9 mouse cellular contexts compared by ENCODE assay signal in the genomic region with DNA sequence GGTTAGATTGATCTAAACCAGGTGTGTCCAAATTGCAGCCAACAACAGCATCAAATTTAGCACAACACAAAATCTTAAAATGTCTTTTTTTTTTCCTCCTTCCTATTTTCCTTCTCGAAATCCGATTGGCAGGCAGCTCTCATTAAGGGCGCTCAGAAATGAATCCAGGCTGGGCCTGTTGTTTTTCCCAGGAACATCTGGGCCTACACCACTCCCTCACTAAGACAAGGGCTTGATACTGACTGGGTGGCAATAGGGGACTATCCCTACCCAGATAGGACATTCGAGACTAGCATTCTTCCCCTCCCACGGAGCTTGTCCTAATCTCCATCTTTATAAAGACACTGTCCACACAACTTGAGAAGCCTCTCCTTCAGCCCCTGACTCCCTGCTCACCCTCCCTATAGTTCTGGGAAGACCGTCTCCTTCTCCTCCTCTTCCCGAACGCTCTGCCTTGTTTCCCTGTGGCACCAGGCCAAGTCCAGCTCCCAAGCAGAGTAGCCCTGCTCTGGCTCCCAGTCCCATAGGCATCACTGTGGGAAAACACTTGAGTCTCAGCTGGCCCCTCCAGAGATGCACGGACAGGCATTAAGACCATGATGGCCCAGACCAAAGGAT. TPM values are rescaled to one million over a fixed set of nuclear protein-coding genes. Genes with fewer than 3 reads are reported as not detected.
A peak's percentile ranks its signal among the peaks of the same experiment; 100 is the strongest.
DNase-seq lines count a peak whose midpoint lies in the region; ATAC-seq and TF ChIP-seq lines count a peak whose summit lies in the region.
"Had no signal": no experiment of that assay in that cellular context is flagged by ENCODE, and none has a peak within 500 bp of the region (broad histone marks: within the 10 kb centered on the region; RNA-seq: fewer than 3 reads in every experiment).

No protein-coding gene starts in this region.

- no peak overlapping the region for H3K9ac ChIP-seq in midbrain, postnatal 0 days (replicated peaks; ENCODE audit: low read length, poor library complexity, severe bottlenecking)

- peaks cover 45% of the 10 kb centered on the region for H3K36me3 ChIP-seq in midbrain, postnatal 0 days (ENCODE audit: insufficient read depth, low read length)

- no peaks in the 10 kb centered on the region for H3K27me3 ChIP-seq in midbrain, postnatal 0 days (ENCODE audit: insufficient read depth, low read length)

- 33% methylated on average over 9 of the region's 9 CpGs for whole genome bisulfite sequencing in midbrain, postnatal 0 days

- peaks cover 5% of the 10 kb centered on the region; the same call in 1 of the 2 replicates for H3K4me1 ChIP-seq in brown adipose tissue, adult 24 weeks (ENCODE audit: control insufficient read depth, insufficient read depth, insufficient read length, low read length)
- H3K4me1 ChIP-seq in midbrain, postnatal 0 days (ENCODE audit: insufficient read depth, low read length), result peaks cover 4% of the 10 kb centered on the region; the same call in 1 of the 2 replicates

- ATAC-seq in midbrain, postnatal 0 days (ENCODE audit: low FRiP score), result no peak

- H3K4me2 ChIP-seq in midbrain, postnatal 0 days (ENCODE audit: low read depth, low read length, poor library complexity, severe bottlenecking), result no peak overlapping the region

- no peaks in the 10 kb centered on the region for H3K9me3 ChIP-seq in midbrain, postnatal 0 days (ENCODE audit: low read length)

- peak overlapping the region; percentile 17; the same call in 1 of the 2 replicates for H3K27ac ChIP-seq in brown adipose tissue, adult 24 weeks (replicated peaks; ENCODE audit: low read depth, low read length)
- peak overlapping the region; percentile 72 for H3K27ac ChIP-seq in midbrain, postnatal 0 days (ENCODE audit: low read depth, low read length)

- TF ChIP-seq CTCF in midbrain, postnatal 0 days (IDR thresholded peaks at IDR 0.05), result no peak

- peak; percentile 97 for DNase-seq in heart, adult 11 months
- no peak for DNase-seq in heart, adult 8-10 months (ENCODE audit: low spot score)
- peak; percentile 43 for DNase-seq in forelimb bud, embryonic 11.5 days (ENCODE audit: low read depth, low spot score)
- DNase-seq in kidney, postnatal 10 days, result peak; percentile 85
- DNase-seq in midbrain, postnatal 0 days (ENCODE audit: low spot score), result peak; percentile 17
- DNase-seq in thymus, adult 18-20 months, result no peak
- no peak for DNase-seq in Muller cell, postnatal 12 days (ENCODE audit: inconsistent ontology term)

- H3K4me3 ChIP-seq in brown adipose tissue, adult 24 weeks (ENCODE audit: insufficient read depth, low read depth, low read length), result no peak overlapping the region
- H3K4me3 ChIP-seq in midbrain, postnatal 0 days (ENCODE audit: low read depth, low read length), result no peak overlapping the region

RNA-seq across cellular contexts. Expression of a gene that starts 0.8 kb away (rescaled TPM):
- total RNA-seq in heart, adult 8-10 months (2022), result 1 to 10 TPM; 5.4 to 8.2 (median 7.1) TPM
- 5.0 and 8.4 TPM in 2 replicates for polyA plus RNA-seq in brown adipose tissue, adult 24 weeks (2012; ENCODE audit: insufficient read depth, insufficient read length, missing spikeins)
- 27.9 and 30.4 TPM in 2 replicates for total RNA-seq in midbrain, postnatal 0 days (2014; rRNA removed)
- polyA plus RNA-seq in midbrain, postnatal 0 days (2015; fragmentation: Nextera tagmentation; extraction: Ambion mirVana), result 34.3 and 40.9 TPM in 2 replicates

RNA-seq across cellular contexts. Expression of a gene that starts 8.9 kb away (rescaled TPM):
- total RNA-seq in heart, adult 8-10 months (2022), result 100 to 1,000 TPM; 132 to 332 (median 244) TPM
- 4.1 and 7.8 TPM in 2 replicates for polyA plus RNA-seq in brown adipose tissue, adult 24 weeks (2012; ENCODE audit: insufficient read depth, insufficient read length, missing spikeins)
- not detected in 2 replicates for total RNA-seq in midbrain, postnatal 0 days (2014; rRNA removed)
- polyA plus RNA-seq in midbrain, postnatal 0 days (2015; fragmentation: Nextera tagmentation; extraction: Ambion mirVana), result 0.42 and 0.65 TPM in 2 replicates
- total RNA-seq: left cerebral cortex, postnatal 25 days had no signal

RNA-seq across cellular contexts. Expression of a gene that starts 10.1 kb away (rescaled TPM):
- total RNA-seq in heart, adult 8-10 months (2022), result 10 to 100 TPM; 10.8 to 13.4 (median 11.2) TPM
- 4.1 and 6.7 TPM in 2 replicates for polyA plus RNA-seq in brown adipose tissue, adult 24 weeks (2012; ENCODE audit: insufficient read depth, insufficient read length, missing spikeins)
- total RNA-seq in midbrain, postnatal 0 days (2014; rRNA removed), result 30.0 and 32.7 TPM in 2 replicates
- polyA plus RNA-seq in midbrain, postnatal 0 days (2015; fragmentation: Nextera tagmentation; extraction: Ambion mirVana), result 14.7 and 18.0 TPM in 2 replicates

RNA-seq across cellular contexts. Expression of a gene that starts 11.4 kb away (rescaled TPM):
- 100 to 1,000 TPM; 251 to 540 (median 405) TPM for total RNA-seq in heart, adult 8-10 months (2022)
- 17.9 and 25.2 TPM in 2 replicates for polyA plus RNA-seq in brown adipose tissue, adult 24 weeks (2012; ENCODE audit: insufficient read depth, insufficient read length, missing spikeins)
- 9.8 and 11.6 TPM in 2 replicates for total RNA-seq in midbrain, postnatal 0 days (2014; rRNA removed)
- polyA plus RNA-seq in midbrain, postnatal 0 days (2015; fragmentation: Nextera tagmentation; extraction: Ambion mirVana), result 12.8 and 14.8 TPM in 2 replicates

RNA-seq across cellular contexts. Expression of a gene that starts 36.4 kb away (rescaled TPM):
- total RNA-seq in heart, adult 8-10 months (2022), result 10 to 100 TPM in 3 of 4 experiments, 1 to 10 TPM in 1; 8.6 to 16.3 (median 11.7) TPM
- polyA plus RNA-seq in brown adipose tissue, adult 24 weeks (2012; ENCODE audit: insufficient read depth, insufficient read length, missing spikeins), result 7.2 and 7.3 TPM in 2 replicates
- 32.9 and 40.8 TPM in 2 replicates for total RNA-seq in midbrain, postnatal 0 days (2014; rRNA removed)
- 4.3 and 5.2 TPM in 2 replicates for polyA plus RNA-seq in midbrain, postnatal 0 days (2015; fragmentation: Nextera tagmentation; extraction: Ambion mirVana)

Comparison
In these comparisons a context has a peak if more than half of its experiments do, and no peak if none do; other contexts are left out.
1. DNase-seq: peak in heart, adult 11 months (single experiment), forelimb bud, embryonic 11.5 days (single experiment), kidney, postnatal 10 days (single experiment) and midbrain, postnatal 0 days (single experiment); none in heart, adult 8-10 months (single experiment), thymus, adult 18-20 months (0 of 2) and Muller cell, postnatal 12 days (single experiment).
2. RNA of a gene that starts 8.9 kb away (total RNA-seq): 132 to 332 TPM in heart, adult 8-10 months; not detected in midbrain, postnatal 0 days; every median in the first group is over 100 times any median in the second.